Mouse (Mus musculus) heart, embryonic 11.5 days (tissue): Measurements from ENCODE around the gene Znrf2. TPM values are rescaled to one million over a fixed set of nuclear protein-coding genes. Genes with fewer than 3 reads are reported as not detected.
"Not testable (repeated sequence)": the region's sequence is repeated elsewhere in the genome, so short reads cannot be mapped to it uniquely, and the experiment has no call there.

Source experiments
- ATAC-seq: fragments of 200-750 bp; cut with Nextera tagmentation; replicated peaks from 2 replicates; pipeline ENCODE4 v1.8.0; 2017; ENCODE audit warnings: moderate library complexity; ENCODE audit not compliant: insufficient number of reproducible peaks, low FRiP score, low TSS enrichment
- H3K27ac ChIP-seq: fragments of 300-500 bp; sonication (generic); 2 replicates; pipeline ENCODE4 v1.5.1; 2014; ENCODE audit warnings: mild to moderate bottlenecking, low read depth, low read length
- H3K27me3 ChIP-seq: fragments of 300-500 bp; sonication (generic); 2 replicates; pipeline ENCODE4 v1.6.1; 2014; ENCODE audit warnings: mild to moderate bottlenecking, low read length, mixed read lengths; ENCODE audit not compliant: control insufficient read depth, insufficient read depth
- H3K36me3 ChIP-seq: fragments of 300-500 bp; sonication (generic); 2 replicates; pipeline ENCODE4 v1.6.1; 2014; ENCODE audit warnings: mild to moderate bottlenecking, low read length, moderate library complexity, mixed read lengths; ENCODE audit not compliant: control insufficient read depth, insufficient read depth
- H3K4me1 ChIP-seq: fragments of 300-500 bp; sonication (generic); 2 replicates; pipeline ENCODE4 v1.6.1; 2014; ENCODE audit warnings: low read length; ENCODE audit not compliant: control insufficient read depth, insufficient read depth
- H3K4me2 ChIP-seq: fragments of 300-500 bp; sonication (generic); 2 replicates; pipeline ENCODE4 v1.6.1; 2014; ENCODE audit warnings: mild to moderate bottlenecking, moderate library complexity
- H3K4me3 ChIP-seq: fragments of 300-500 bp; sonication (generic); 2 replicates; pipeline ENCODE4 v1.5.1; 2014; ENCODE audit warnings: low read depth, low read length
- H3K9ac ChIP-seq: fragments of 300-500 bp; sonication (generic); 2 replicates; pipeline ENCODE4 v1.6.1; 2014; ENCODE audit warnings: mild to moderate bottlenecking, low read depth, low read length, moderate library complexity
- H3K9me3 ChIP-seq: fragments of 300-500 bp; sonication (generic); replicated peaks from 2 replicates; pipeline ENCODE4 v1.6.1; 2016; ENCODE audit warnings: low read length; ENCODE audit not compliant: control insufficient read depth
- WGBS: fragments of 180-500 bp; shearing (Covaris S2); extraction: QIAGEN DNeasy Blood & Tissue Kit; methylation state at CpG from one replicate; pipeline ENCODE4 v1.1.7; 2014; ENCODE audit not compliant: insufficient replicate concordance; 5-methylcytosine and 5-hydroxymethylcytosine counted together
- polyA plus RNA-seq: library from polyadenylated mRNA; unstranded; fragments of >200 nt; fragmentation: Nextera tagmentation; extraction: Ambion mirVana; gene quantifications from 2 replicates; pipeline ENCODE4 v1.2.1, GENCODE M21; 2014

Gene Znrf2
- polyA plus RNA-seq, 1 experiment from 2014 or later: 3.2 TPM

DNA sequence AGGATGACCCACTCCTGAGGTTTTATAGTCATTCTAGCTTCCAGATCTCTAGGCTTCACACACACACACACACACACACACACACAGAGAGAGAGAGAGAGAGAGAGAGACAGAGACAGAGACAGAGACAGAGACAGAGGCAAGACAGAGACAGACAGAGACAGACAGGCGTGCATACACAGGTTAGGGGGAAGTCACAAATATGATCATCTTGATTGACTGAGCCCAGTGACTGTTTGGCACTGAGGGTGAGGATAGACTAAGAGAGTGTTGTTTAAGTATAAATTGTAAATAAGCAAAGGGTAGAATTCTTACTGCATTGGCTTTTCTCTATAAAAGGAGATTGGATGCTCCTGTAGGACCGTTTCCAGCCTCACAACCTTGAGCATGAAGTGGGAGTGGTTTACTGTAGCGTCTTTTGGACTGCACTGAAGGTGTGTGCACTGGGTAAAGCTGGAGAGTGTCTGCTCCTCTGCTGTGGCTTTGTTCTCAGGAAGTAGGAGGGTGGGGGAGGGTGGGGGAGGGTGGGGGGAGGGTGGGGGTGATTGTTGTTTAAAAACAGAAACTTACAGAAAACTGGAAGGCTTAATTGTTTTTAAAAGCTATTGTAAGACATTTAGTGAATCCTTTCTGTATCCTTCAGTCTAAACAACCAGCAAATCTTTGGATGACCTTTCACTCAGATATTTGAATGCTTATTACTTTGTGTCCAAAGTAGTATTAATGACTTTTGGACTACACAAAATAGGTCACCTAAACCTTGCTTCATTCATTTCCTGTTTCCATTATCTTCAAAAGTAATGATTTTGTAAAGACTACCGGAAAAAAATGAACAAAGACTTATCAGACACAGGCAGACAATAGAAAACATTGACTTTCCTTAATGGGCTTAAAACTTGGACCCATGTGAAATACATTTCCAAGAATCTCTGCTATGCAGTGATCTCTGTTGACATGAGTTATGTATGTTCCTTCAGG lies 32.8 kb downstream of the Znrf2 start:
- Histone ChIP-seq H3K36me3 (no peaks in the 10 kb centered on the region), H3K9ac (no peak overlapping the region), H3K9me3 (no peaks in the 10 kb centered on the region), H3K27me3 (no peaks in the 10 kb centered on the region), H3K4me3 (no peak overlapping the region), H3K4me1 (peaks cover 36% of the 10 kb centered on the region), H3K27ac (no peak overlapping the region), H3K4me2 (no peak overlapping the region)
- WGBS: 31% methylated on average over 4 of the region's 4 CpGs
- ATAC-seq: no peak

DNA sequence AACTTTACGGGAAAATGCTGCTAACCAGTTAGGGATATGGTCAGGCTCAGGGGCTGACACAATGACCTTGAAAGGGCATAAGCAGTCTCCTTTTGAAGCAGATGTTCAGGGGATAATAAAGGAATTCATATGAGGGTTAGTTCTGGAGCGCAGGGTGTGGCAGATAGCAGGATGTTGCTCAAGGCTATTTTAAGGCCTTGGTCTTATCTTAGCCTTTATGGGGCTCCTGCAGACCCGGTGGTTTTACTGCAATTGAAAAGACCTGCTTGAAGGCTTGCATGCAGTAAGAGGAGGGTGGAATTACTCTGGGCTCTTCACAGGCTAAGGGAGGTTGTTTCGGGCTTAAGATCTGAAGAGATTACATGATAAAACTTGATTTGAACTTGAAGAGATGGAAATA lies 35.1 kb downstream of the Znrf2 start:
- no peaks in the 10 kb centered on the region for H3K27me3 ChIP-seq
- no peak overlapping the region for H3K27ac ChIP-seq
- WGBS: 18% methylated on average over 4 of the region's 4 CpGs
- H3K9me3 ChIP-seq: no peaks in the 10 kb centered on the region
- no peaks in the 10 kb centered on the region for H3K36me3 ChIP-seq
- H3K9ac ChIP-seq: no peak overlapping the region
- no peak overlapping the region for H3K4me3 ChIP-seq
- H3K4me2 ChIP-seq: peak overlapping the region; percentile 7; the same call in 1 of the 2 replicates
- no peak for ATAC-seq
- H3K4me1 ChIP-seq: peaks cover 36% of the 10 kb centered on the region

DNA sequence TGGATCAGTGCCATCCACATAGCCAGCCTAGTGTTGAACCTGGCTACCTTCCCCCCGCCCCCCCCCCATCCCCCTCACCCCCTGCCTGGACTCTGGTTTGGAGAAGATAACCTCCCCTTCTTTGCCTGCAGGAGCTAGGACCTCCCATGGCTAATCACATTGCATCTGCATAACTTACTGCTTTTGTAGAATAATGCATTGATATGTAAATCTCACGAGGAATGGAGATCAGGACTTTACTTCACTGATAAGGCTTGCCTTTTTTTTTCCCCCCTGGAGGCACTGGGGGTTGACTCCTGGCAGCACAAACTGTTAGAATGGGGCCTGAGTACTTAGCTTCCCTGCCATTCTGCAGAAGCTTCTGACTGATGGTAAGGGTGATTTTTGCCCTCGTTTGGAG lies 36.0 kb downstream of the Znrf2 start:
- H3K4me3 ChIP-seq: no peak overlapping the region
- H3K4me2 ChIP-seq: no peak overlapping the region
- H3K27ac ChIP-seq: no peak overlapping the region
- peaks cover 36% of the 10 kb centered on the region for H3K4me1 ChIP-seq
- no peak for ATAC-seq
- WGBS: 9% methylated on average over 3 of the region's 3 CpGs
- no peaks in the 10 kb centered on the region for H3K27me3 ChIP-seq
- H3K9ac ChIP-seq: no peak overlapping the region
- H3K36me3 ChIP-seq: no peaks in the 10 kb centered on the region
- H3K9me3 ChIP-seq: no peaks in the 10 kb centered on the region

DNA sequence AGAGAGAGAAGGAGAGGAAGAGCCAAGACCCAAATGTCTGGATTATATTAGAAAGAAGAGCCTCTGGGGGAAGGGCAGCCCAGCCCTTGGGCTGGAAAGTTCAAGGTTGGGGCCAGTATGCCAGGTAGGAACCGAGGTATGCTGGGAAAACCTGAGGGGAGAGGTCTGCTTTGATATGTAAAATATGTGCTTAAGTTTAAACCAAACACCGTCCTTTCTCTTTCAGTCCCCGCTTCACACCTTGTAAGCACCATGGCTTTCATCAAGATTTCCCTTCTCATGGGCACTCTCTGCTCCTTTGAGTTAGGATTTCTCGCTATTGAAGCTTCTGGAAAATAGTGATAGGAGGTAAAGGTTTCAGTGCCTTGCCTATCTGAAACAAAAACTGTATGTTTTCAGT lies 38.1 kb downstream of the Znrf2 start:
- no peaks in the 10 kb centered on the region for H3K36me3 ChIP-seq
- H3K9ac ChIP-seq: no peak overlapping the region
- no peaks in the 10 kb centered on the region for H3K9me3 ChIP-seq
- H3K4me3 ChIP-seq: no peak overlapping the region
- 43% methylated on average over 4 of the region's 4 CpGs for WGBS
- H3K27ac ChIP-seq: no peak overlapping the region
- no peak for ATAC-seq
- no peaks in the 10 kb centered on the region for H3K27me3 ChIP-seq
- H3K4me1 ChIP-seq: peaks cover 28% of the 10 kb centered on the region
- no peak overlapping the region for H3K4me2 ChIP-seq

DNA sequence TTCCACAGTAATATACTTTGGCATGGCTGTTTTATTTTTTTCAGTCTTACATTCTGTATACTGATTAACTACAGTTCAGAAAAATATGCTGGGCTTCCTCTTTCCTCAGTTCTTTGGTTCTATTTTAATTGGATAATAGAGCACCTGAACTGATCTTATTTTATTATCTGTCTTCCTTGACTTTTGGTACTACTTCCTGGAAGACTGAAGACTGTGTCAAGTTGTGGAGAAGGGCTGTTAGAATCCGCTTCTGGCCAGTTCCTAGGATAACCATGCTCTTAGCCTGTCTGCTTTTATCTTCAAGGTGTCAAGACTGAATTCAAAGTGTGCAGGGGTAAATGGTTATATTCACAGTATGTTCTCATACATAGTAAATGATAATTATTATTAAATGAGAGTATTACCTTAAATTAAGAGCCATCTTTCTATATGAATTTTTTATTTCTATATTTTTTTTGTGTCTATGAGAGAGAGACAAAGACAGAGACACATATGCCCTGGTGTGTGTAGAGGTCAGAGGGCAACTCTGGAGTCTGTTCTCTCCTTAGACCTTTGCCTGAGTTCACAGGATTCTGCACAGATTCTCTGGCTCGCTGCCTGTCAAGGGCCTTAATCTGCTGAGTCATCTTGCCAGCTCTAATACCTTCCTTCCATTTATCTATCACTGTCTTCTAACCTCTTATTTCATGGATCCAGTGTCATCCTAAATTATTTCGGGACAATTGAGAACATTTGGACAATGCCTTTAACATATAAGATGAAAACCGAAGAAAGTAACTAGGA lies 39.3 kb downstream of the Znrf2 start:
- WGBS: 62% methylated on average over 4 of the region's 4 CpGs
- H3K36me3 ChIP-seq: no peaks in the 10 kb centered on the region
- H3K9me3 ChIP-seq: no peaks in the 10 kb centered on the region
- H3K4me1 ChIP-seq: peaks cover 23% of the 10 kb centered on the region
- ATAC-seq: no peak
- H3K27ac ChIP-seq: no peak overlapping the region
- no peak overlapping the region for H3K4me2 ChIP-seq
- H3K9ac ChIP-seq: no peak overlapping the region
- no peaks in the 10 kb centered on the region for H3K27me3 ChIP-seq
- no peak overlapping the region for H3K4me3 ChIP-seq

DNA sequence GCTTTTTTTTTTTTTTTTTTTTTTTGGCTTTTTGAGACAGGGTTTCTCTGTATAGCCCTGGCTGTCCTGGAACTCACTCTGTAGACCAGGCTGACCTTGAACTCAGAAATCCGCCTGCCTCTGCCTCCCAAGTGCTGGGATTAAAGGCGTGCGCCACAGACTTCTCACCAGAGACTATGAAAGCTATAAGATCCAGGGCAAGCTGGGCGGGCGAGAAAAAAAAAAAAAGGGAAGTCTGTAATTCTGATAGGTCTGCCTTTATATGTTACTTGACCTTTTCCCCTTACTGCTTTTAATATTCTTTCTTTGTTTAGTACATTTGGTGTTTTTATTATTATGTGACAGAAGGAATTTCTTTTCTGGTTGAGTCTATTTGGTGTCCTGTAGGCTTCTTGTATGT lies 42.4 kb downstream of the Znrf2 start:
- H3K4me2 ChIP-seq, H3K4me1 ChIP-seq, H3K36me3 ChIP-seq, H3K4me3 ChIP-seq, H3K9me3 ChIP-seq, H3K27ac ChIP-seq, H3K9ac ChIP-seq, ATAC-seq, H3K27me3 ChIP-seq: not testable (repeated sequence)
- 88% methylated on average over 5 of the region's 5 CpGs for WGBS

DNA sequence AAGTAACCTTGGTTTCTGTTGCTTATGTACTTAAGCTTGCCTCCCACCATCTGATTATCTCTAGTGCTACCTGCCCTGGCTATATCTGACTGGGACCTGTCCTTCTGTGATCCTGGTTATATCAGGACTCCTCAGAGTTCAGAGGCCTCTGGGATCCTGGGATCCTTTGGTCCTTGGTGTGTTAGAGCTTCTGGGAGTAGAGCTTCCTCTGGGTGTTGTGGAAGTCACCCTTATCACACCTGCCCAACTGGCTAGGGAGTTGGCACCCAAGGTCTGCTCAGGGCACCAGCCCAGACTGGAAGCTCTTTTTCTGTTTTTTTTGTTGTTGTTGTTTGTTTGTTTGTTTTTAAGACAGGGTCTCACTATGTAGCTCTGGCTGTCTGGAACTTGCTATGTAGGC lies 43.5 kb downstream of the Znrf2 start:
- Histone ChIP-seq H3K4me3 (no peak overlapping the region), H3K27ac (no peak overlapping the region), H3K9me3 (no peaks in the 10 kb centered on the region), H3K9ac (no peak overlapping the region), H3K4me1 (no peaks in the 10 kb centered on the region), H3K36me3 (no peaks in the 10 kb centered on the region), H3K27me3 (no peaks in the 10 kb centered on the region), H3K4me2 (no peak overlapping the region)
- no peak for ATAC-seq

DNA sequence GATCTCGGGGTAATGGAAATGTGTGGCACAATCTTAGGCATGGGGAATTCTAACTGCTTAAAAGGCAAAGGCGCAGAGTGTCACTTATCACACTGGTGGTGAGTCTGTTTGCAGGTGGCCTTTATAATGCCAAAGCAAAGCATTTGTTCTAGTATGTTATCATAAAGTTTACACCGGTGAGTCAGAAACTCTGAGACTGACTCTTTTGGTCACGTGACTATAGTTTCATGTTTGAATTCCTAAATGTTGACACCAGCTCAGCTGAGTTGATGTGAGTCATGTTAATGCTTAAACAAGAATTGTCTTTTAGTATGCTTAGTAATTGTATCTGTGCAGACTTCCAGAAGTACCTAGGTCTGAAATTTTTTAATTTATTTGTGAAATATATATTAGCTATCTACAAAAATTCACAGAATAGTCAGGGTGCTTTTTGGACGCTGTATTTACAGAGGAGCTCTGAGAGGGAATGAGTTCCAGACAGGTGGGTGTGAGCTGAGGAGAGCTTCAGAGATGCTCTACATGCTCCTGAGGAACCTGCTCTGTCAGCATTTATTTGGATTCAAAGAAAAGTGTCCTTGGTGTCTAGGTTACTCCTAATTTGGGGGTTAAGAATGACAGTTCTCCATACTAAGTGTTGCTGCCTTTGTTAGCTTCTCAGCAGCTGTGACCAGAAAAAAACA lies 50.2 kb downstream of the Znrf2 start:
- H3K27ac ChIP-seq: no peak overlapping the region
- H3K4me1 ChIP-seq: peaks cover 6% of the 10 kb centered on the region; the same call in 1 of the 2 replicates
- H3K9ac ChIP-seq: no peak overlapping the region
- ATAC-seq: no peak
- no peaks in the 10 kb centered on the region for H3K27me3 ChIP-seq
- no peaks in the 10 kb centered on the region for H3K36me3 ChIP-seq
- WGBS: 67% methylated on average over 5 of the region's 5 CpGs
- H3K4me3 ChIP-seq: no peak overlapping the region
- no peak overlapping the region for H3K4me2 ChIP-seq
- H3K9me3 ChIP-seq: no peaks in the 10 kb centered on the region
